Mouse (Mus musculus): ENCODE measurements around the gene Ung. TPM values are rescaled to one million over a fixed set of nuclear protein-coding genes. Genes with fewer than 3 reads are reported as not detected.

Gene Ung
- polyA plus RNA-seq, 1 experiment from 2014 or later, result 31.1 TPM

GRCm38 (mm10) chr5:114187108-114187507 is 56.9 kb downstream of the Ung start:
- WGBS, result 66% methylated on average over 2 of the region's 2 CpGs
- no peak overlapping the region for H3K4me2 ChIP-seq (ENCODE audit: low read length)
- no peak overlapping the region for H3K27ac ChIP-seq
- H3K4me1 ChIP-seq (replicated peaks; ENCODE audit: insufficient read depth, low read length), result no peaks in the 10 kb centered on the region
- H3K27me3 ChIP-seq (ENCODE audit: insufficient read depth, low read length), result no peaks in the 10 kb centered on the region
- H3K36me3 ChIP-seq (ENCODE audit: insufficient read depth, low read length), result no peaks in the 10 kb centered on the region
- H3K9ac ChIP-seq (ENCODE audit: low read depth, low read length), result no peak overlapping the region
- H3K4me3 ChIP-seq (replicated peaks; ENCODE audit: low read depth, low read length), result no peak overlapping the region
- no peak for DNase-seq (ENCODE audit: low spot score)
- ATAC-seq (replicated peaks; ENCODE audit: low FRiP score, low read depth), result no peak
- H3K9me3 ChIP-seq (replicated peaks; ENCODE audit: low read length), result no peaks in the 10 kb centered on the region
- peak; percentile 15; the same call in 1 of the 2 replicates for TF ChIP-seq CTCF (IDR thresholded peaks at IDR 0.05; ENCODE audit: low read depth)

Other genes starting within 250 kb of the Ung start
- gene Coro1c, start 221.6 kb upstream of the Ung start, polyA plus RNA-seq (2015; fragmentation: Nextera tagmentation; extraction: Ambion mirVana), result 69.5 and 86.7 TPM in 2 replicates
- 9.9 and 10.0 TPM in 2 replicates for gene Ssh1, start 136.5 kb upstream of the Ung start, polyA plus RNA-seq (2015; fragmentation: Nextera tagmentation; extraction: Ambion mirVana)
- gene Dao, start 126.7 kb upstream of the Ung start, polyA plus RNA-seq (2015; fragmentation: Nextera tagmentation; extraction: Ambion mirVana), result 35.3 and 42.7 TPM in 2 replicates
- 10.3 and 12.0 TPM in 2 replicates for gene Usp30, start 64.9 kb upstream of the Ung start, polyA plus RNA-seq (2015; fragmentation: Nextera tagmentation; extraction: Ambion mirVana)
- 0.08 and 0.11 TPM in 2 replicates for gene Svop, start 38.8 kb upstream of the Ung start, polyA plus RNA-seq (2015; fragmentation: Nextera tagmentation; extraction: Ambion mirVana)
- 11.1 and 12.2 TPM in 2 replicates for gene Alkbh2, start 2.2 kb upstream of the Ung start, polyA plus RNA-seq (2015; fragmentation: Nextera tagmentation; extraction: Ambion mirVana)
- gene Acacb, start 16.1 kb downstream of the Ung start, polyA plus RNA-seq (2015; fragmentation: Nextera tagmentation; extraction: Ambion mirVana), result 4.4 and 4.6 TPM in 2 replicates
- not detected in 2 replicates for gene Foxn4, start 143.4 kb downstream of the Ung start, polyA plus RNA-seq (2015; fragmentation: Nextera tagmentation; extraction: Ambion mirVana)
- 1.4 and 1.6 TPM in 2 replicates for gene Myo1h, start 158.8 kb downstream of the Ung start, polyA plus RNA-seq (2015; fragmentation: Nextera tagmentation; extraction: Ambion mirVana)